Mouse (Mus musculus) stomach, postnatal 0 days (tissue): ENCODE measurements at regions not wholly inside any gene's neighbourhood (a gene's known extent, or its start where the extent isn't known, plus 50 kb on each side); places are given as distances from the start of the nearest gene placed in this dataset.
A peak's percentile ranks its signal among the peaks of the same experiment; 100 is the strongest.
"Not testable (repeated sequence)": the region's sequence is repeated elsewhere in the genome, so short reads cannot be mapped to it uniquely, and the experiment has no call there.

Source experiments
- ATAC-seq: fragments of 200-750 bp; cut with Nextera tagmentation; 2 replicates; pipeline ENCODE4 v1.8.0; 2017; ENCODE audit not compliant: low FRiP score, low TSS enrichment
- DNase-seq: peaks from one replicate; pipeline ENCODE4 v3.0.0-alpha.2; 2016; ENCODE audit warnings: low spot score
- H3K27ac ChIP-seq: fragments of 300-500 bp; sonication (generic); replicated peaks from 2 replicates; pipeline ENCODE4 v1.5.1; 2014; ENCODE audit warnings: mild to moderate bottlenecking, control low read depth
- H3K27me3 ChIP-seq: fragments of 300-500 bp; sonication (generic); 2 replicates; pipeline ENCODE4 v1.6.1; 2014; ENCODE audit warnings: low read length; ENCODE audit not compliant: control insufficient read depth, insufficient read depth
- H3K36me3 ChIP-seq: fragments of 300-500 bp; sonication (generic); 2 replicates; pipeline ENCODE4 v1.6.1; 2014; ENCODE audit warnings: low read length, mixed read lengths; ENCODE audit not compliant: control insufficient read depth, insufficient read depth
- H3K4me1 ChIP-seq: fragments of 300-500 bp; sonication (generic); replicated peaks from 2 replicates; pipeline ENCODE4 v1.6.1; 2014; ENCODE audit warnings: antibody characterized with exemption; ENCODE audit not compliant: control insufficient read depth, insufficient read depth
- H3K4me2 ChIP-seq: fragments of 300-500 bp; sonication (generic); replicated peaks from 2 replicates; pipeline ENCODE4 v1.6.1; 2014; ENCODE audit warnings: low read depth, mild to moderate bottlenecking, control low read depth, moderate library complexity
- H3K4me3 ChIP-seq: fragments of 300-500 bp; sonication (generic); 2 replicates; pipeline ENCODE4 v1.5.1; 2014; ENCODE audit warnings: low read depth, low read length, control low read depth
- H3K9ac ChIP-seq: fragments of 300-500 bp; sonication (generic); 2 replicates; pipeline ENCODE4 v1.6.1; 2014; ENCODE audit warnings: mild to moderate bottlenecking, low read length, control low read depth, mixed read lengths
- H3K9me3 ChIP-seq: fragments of 300-500 bp; sonication (generic); 2 replicates; pipeline ENCODE4 v1.6.1; 2016; ENCODE audit warnings: low read length; ENCODE audit not compliant: control insufficient read depth
- CTCF ChIP-seq: IDR thresholded peaks from 2 replicates; pipeline ENCODE4 v1.5.1; 2016; ENCODE audit warnings: antibody characterized with exemption, low read depth, mild to moderate bottlenecking, moderate library complexity
- EP300 ChIP-seq: optimal IDR thresholded peaks from 2 replicates; pipeline ENCODE3; 2016; ENCODE audit warnings: antibody characterized with exemption
- WGBS: fragments of 180-500 bp; shearing (Covaris S2); extraction: QIAGEN DNeasy Blood & Tissue Kit; methylation state at CpG from one replicate; pipeline ENCODE4 v1.1.7; 2014; 5-methylcytosine and 5-hydroxymethylcytosine counted together

- Histone ChIP-seq H3K27ac (no peak overlapping the region), H3K36me3 (no peaks in the 10 kb centered on the region), H3K9ac (no peak overlapping the region), H3K27me3 (no peaks in the 10 kb centered on the region), H3K9me3 (no peaks in the 10 kb centered on the region), H3K4me3 (no peak overlapping the region), H3K4me2 (no peak overlapping the region), H3K4me1 (no peaks in the 10 kb centered on the region)
- DNase-seq: no peak
- ATAC-seq: no peak
- TF ChIP-seq CTCF: no peak
Measured at GRCm38 (mm10) chr9:9312274-9312673, 73.4 kb upstream of the Arhgap42 start.

DNA sequence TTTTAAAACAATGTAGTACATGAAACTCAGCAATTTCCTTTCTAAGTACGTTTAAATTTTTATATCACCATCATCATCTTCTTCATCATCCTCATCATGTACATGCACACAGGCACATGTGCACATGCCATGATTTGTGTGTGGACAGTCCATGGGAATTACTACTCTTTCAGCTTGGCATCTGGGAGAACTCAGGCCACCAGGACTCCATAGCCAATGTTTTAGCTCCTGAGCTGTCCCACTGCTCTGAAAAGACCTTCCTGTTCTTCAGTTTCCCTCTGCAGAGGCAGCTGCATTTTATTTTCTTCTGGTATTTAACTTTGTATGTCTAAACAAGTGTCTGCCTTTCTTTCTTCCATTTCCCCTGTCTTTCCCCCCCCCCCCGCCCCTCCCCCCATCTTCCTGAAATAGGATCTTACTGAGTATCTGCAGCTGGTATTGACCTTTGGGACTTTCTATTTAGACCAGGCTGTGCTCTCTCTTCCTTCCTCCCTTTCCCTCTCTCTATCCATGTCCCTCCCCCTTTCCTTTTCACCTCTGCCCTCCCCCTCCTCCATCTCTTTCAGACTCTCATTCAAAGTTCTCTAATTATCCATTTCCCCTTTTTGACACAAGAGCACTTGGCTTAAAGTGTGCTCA is 72.8 kb upstream of the Arhgap42 start:
- Histone ChIP-seq H3K27ac (no peak overlapping the region), H3K4me3 (no peak overlapping the region), H3K9me3 (no peaks in the 10 kb centered on the region), H3K27me3 (no peaks in the 10 kb centered on the region), H3K9ac (no peak overlapping the region), H3K4me2 (no peak overlapping the region), H3K36me3 (no peaks in the 10 kb centered on the region), H3K4me1 (no peaks in the 10 kb centered on the region)
- TF ChIP-seq CTCF: no peak
- TF ChIP-seq EP300: no peak
- DNase-seq (no peak), ATAC-seq (no peak)
- 83% methylated on average over 1 of the region's 2 CpGs for WGBS

- WGBS: 61% methylated on average over 6 of the region's 6 CpGs
- not testable (repeated sequence) for ATAC-seq, H3K9me3 ChIP-seq
Measured at GRCm38 (mm10) chr9:9311040-9311583, 72.2 kb upstream of the Arhgap42 start.

GRCm38 (mm10) chr9:9290767-9291166 is 51.9 kb upstream of the Arhgap42 start:
- no peak overlapping the region for H3K4me3 ChIP-seq
- H3K4me2 ChIP-seq: no peak overlapping the region
- peak; percentile 77 for ATAC-seq
- WGBS: 21% methylated on average over 3 of the region's 3 CpGs
- no peaks in the 10 kb centered on the region for H3K4me1 ChIP-seq
- H3K36me3 ChIP-seq: no peaks in the 10 kb centered on the region
- H3K9me3 ChIP-seq: no peaks in the 10 kb centered on the region
- H3K9ac ChIP-seq: no peak overlapping the region
- DNase-seq: peak; percentile 14
- no peak for TF ChIP-seq EP300
- no peak for TF ChIP-seq CTCF
- no peak overlapping the region for H3K27ac ChIP-seq
- no peaks in the 10 kb centered on the region for H3K27me3 ChIP-seq

More at GRCm38 (mm10) chr9:9311040-9311583, 72.2 kb upstream of the Arhgap42 start:
- H3K4me2 ChIP-seq, H3K27me3 ChIP-seq, H3K4me3 ChIP-seq, H3K9ac ChIP-seq, H3K4me1 ChIP-seq, H3K36me3 ChIP-seq, H3K27ac ChIP-seq: not testable (repeated sequence)
- peak; percentile 23 for DNase-seq

GRCm38 (mm10) chr9:9289570-9289969 is 50.7 kb upstream of the Arhgap42 start:
- WGBS: 72% methylated on average over 6 of the region's 6 CpGs
- no peaks in the 10 kb centered on the region for H3K9me3 ChIP-seq
- H3K36me3 ChIP-seq: no peaks in the 10 kb centered on the region
- no peak for ATAC-seq
- no peak for DNase-seq
- no peak for TF ChIP-seq EP300
- TF ChIP-seq CTCF: no peak
- H3K4me2 ChIP-seq: no peak overlapping the region
- H3K4me1 ChIP-seq: no peaks in the 10 kb centered on the region
- no peak overlapping the region for H3K4me3 ChIP-seq
- no peak overlapping the region for H3K27ac ChIP-seq
- no peaks in the 10 kb centered on the region for H3K27me3 ChIP-seq
- no peak overlapping the region for H3K9ac ChIP-seq
